Mouse (Mus musculus): ENCODE data around the gene Chrna5.
"Not testable (repeated sequence)": the region's sequence is repeated elsewhere in the genome, so short reads cannot be mapped to it uniquely, and the experiment has no call there.

The Chrna5 gene

DNA sequence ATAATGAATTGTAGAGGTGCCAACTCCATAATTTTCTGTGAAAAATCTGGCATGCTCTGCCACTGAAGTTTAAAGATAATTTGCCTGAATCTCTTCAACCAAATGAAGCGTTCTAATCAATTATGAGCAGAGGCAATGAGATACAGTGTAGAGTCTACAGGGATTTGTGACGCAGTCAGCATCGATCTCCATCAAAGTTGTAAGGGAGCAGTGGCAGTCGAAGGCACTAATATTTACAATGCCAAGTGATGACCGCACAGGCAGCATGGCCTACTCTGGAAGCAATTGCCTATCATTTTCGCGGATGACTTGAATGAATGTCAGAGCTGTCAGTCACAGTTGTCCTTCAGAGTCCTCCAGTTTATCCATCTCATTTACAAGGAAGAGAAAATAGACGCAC is at the start of gene Chrna5:
Gene Chrna5, plus strand, starts transcription at position 207 of the 400 bp plus-strand sequence.
- peak in 1 of 2 experiments; percentile 11 for DNase-seq (ENCODE audit: low spot score in 2 of 2)

GRCm38 (mm10) chr9:54931765-54932164 is 48.9 kb upstream of the Chrna5 start:
- no peak for DNase-seq (ENCODE audit: low spot score in 2 of 2)

DNA sequence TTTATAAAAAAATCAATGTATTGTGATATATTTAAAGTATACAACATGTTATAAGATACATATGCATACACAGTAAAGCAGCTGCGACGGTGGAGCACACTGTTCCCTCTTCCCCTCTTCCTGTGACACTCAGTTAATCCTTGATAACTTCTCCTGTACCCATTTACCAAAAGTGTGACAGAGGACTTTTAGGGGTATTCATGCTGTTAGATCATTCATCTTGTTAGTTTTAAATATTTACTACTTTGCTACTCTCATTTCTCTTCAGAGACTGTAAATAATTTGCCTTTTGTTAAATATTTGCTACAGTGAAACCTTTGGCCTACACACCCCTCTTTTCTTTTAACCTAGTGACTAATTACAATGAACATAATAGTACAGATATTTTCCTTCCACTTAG is 48.3 kb upstream of the Chrna5 start:
- DNase-seq (ENCODE audit: low spot score in 2 of 2), result no peak

GRCm38 (mm10) chr9:54942071-54942470 is 38.6 kb upstream of the Chrna5 start:
- DNase-seq (ENCODE audit: low spot score in 2 of 2), result no peak

DNA sequence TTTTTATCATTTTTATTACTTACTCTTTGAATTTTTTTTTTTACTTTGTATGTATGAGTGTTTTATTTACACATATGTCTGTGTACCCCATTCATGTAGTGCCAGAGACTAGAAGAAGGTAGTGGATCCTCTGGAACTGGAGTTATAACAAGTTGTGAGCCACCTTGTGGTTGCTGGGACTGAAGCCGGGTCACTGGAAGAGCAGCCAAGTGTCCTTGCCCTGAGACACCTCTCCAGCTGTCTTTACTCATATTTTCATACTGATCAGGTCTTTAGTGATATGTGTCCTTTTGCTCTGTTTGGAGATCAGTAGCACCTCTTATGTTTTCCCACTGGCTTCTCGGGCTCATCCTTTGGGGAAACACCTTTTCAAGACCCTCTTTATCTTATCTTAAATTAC is 36.2 kb upstream of the Chrna5 start:
- no peak for DNase-seq (ENCODE audit: low spot score in 2 of 2)

DNA sequence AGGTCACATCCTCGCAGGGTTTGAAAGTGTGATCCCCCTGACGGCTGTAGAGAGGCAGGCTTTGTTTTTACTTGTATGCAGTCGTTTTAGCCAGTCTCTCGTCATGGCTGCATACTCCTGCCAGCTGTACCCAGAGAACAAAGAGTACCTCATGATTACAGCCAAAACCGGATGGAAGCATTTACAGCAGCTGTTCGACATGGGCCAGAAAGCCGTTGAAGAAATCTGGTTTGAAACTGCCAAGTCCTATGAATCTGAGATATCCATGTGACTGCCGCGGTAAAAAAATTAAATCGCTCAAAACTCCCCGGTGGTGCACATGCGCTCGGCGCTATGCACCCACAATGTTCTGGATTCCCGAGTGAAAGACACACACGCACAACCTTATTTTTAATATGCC is 34.4 kb upstream of the Chrna5 start:
- DNase-seq (ENCODE audit: low spot score in 2 of 2), result no peak

- DNase-seq (ENCODE audit: low spot score in 2 of 2), result no peak
Measured at GRCm38 (mm10) chr9:54949465-54949864, 31.2 kb upstream of the Chrna5 start.

GRCm38 (mm10) chr9:54950162-54950561 is 30.5 kb upstream of the Chrna5 start:
- not testable (repeated sequence) for DNase-seq (ENCODE audit: low spot score in 2 of 2)

DNA sequence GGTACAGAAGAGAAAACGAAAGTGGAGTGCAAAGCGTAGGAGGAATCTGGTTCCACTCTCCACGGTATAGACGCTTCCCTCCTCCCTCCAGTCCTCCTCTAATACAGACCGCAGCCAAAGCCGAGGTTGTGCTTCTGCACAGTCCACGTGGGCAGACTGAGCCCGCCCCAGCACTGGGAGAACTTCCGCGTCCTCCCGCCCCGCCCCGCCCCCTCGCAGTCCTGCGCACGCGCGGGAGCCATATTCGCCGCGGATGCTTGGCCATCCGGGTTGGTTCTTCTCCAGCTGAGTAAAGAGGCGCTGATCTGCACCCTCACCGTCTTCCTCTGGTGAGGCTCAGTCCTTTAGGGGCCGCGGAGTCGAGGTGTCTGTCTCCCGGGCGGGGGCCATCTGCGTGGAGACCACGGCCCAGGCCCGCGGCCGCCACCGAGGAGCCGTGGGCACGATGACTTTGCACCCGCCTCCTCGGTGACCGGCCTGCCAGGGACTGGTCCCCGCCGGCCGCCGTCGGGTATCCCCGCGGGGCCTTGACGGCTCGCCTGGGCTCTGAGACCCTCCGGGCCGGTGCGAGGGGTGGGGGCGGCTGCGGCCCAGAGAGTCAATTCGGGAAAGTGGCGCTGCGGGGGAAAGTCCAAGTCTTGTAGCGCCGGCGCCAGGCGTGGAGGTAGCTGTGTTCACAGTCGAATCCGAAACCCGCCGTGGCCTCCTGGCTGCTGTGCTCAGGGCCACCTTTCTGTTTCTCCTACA is 29.9 kb upstream of the Chrna5 start, which contains the start of the genes Psma4 and AY074887:
Gene Psma4, plus strand, starts transcription at position 216 of the 747 bp plus-strand sequence.
Gene AY074887, minus strand, starts transcription at position 424 of the 747 bp plus-strand sequence.
- DNase-seq (ENCODE audit: low spot score in 2 of 2), result peak; percentile 83 to 87

- no peak for DNase-seq (ENCODE audit: low spot score in 2 of 2)
Measured at GRCm38 (mm10) chr9:54961059-54961458, 19.6 kb upstream of the Chrna5 start.

GRCm38 (mm10) chr9:54963669-54964068 is 17.0 kb upstream of the Chrna5 start:
- no peak for DNase-seq (ENCODE audit: low spot score in 2 of 2)

GRCm38 (mm10) chr9:54969972-54970637 is 10.6 kb upstream of the Chrna5 start:
- DNase-seq (ENCODE audit: low spot score in 2 of 2), result no peak

- no peak for DNase-seq (ENCODE audit: low spot score in 2 of 2)
Measured at GRCm38 (mm10) chr9:54981291-54982191, 861 bp downstream of the Chrna5 start.

- no peak for DNase-seq (ENCODE audit: low spot score in 2 of 2)
Measured at GRCm38 (mm10) chr9:54982401-54982800, 1.7 kb downstream of the Chrna5 start.

DNA sequence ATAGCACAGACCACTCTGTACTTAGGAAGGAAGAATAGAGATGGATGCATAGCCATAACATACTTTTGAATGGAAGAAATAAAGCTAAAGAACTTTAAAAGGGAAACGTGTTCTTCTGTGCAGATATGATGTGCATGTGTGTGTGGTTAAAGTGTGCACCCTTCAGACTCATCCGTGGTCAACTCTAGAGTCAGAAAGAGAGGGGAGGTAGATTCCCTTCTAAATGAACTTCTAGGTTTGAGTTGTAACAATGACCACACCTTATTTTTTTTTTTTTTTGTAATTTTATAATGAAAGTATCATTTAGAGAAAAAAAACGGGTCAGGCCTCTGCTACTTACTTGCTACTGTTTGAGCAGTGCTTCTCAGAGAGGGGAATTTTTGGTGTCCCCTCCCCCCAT is 9.7 kb downstream of the Chrna5 start:
- no peak for DNase-seq (ENCODE audit: low spot score in 2 of 2)

- no peak for DNase-seq (ENCODE audit: low spot score in 2 of 2)
Measured at GRCm38 (mm10) chr9:54994381-54994780, 13.7 kb downstream of the Chrna5 start.

- no peak for DNase-seq (ENCODE audit: low spot score in 2 of 2)
Measured at GRCm38 (mm10) chr9:54995645-54996044, 15.0 kb downstream of the Chrna5 start.

DNA sequence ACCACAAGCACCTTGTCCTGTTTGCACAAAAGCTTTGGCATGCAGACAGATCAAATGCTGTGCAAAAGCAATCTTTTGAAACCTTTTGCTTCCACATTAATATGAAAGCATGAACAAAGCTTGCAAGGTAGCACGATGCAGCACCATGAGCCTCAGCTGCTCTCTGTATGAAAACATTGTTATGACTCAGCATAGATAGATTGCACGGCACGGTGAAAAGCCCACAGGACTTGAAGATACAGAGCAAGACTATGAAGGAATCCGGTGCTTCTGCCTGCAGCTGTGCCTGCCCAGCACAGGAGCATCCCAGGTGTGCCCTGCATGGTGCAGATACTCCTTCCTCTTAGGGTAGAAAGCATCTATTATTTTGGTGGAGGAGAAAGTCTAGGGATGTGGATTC is 22.9 kb downstream of the Chrna5 start:
- no peak for DNase-seq (ENCODE audit: low spot score in 2 of 2)

DNA sequence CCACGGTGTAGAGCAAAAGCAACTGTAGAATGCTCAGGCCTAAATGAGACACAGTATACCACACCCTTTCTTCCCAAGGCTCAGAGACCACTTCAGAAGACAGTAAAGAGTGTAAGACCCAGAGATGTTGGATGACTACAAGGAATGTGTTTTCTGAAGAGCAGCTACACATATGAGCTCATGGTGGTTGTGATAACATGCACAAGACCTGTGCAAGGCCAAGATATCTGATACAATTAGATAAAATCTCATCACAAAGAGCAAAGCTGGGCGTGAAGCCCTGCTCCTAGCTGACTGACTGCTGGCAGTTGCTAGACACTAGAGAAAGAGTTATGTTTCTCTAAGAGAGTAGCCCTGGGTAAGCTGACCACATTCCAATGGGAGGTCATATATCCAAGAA is 29.0 kb downstream of the Chrna5 start:
- no peak for DNase-seq (ENCODE audit: low spot score in 2 of 2)

DNA sequence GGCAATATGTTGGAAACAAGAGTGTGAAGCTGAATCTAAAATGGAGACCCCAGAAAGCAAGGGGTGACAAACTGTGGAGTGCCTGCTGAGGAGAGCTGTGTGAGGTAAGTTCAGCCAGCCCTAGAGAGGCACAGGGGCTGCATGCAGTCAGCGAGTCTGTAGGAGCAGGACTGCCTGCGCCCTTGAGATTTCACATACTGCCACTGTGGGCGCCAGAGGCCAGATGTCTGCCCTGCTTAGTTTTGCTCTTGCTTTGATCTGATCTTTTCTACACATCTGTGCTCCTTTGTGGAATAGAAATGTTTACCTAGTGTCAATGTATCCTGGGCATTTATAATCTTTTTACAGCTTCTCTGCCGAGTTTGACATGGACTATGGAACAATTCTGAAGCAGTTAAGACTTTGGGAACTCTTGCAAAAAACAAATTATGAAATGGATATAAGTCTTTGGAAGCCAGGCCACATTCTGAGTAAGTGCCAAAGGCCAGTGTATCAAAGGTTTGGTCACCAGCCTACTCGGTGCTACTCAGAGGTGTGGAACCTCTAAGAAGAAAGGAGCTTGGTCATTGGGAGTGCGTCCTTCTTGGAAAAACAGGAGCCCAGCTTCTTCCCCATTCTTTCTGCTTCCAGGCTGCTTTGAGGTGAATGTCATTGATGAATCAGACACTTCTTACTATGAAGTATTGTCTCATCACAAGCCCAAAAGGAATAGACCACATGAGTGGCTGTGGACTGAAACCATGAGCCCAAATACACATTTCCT is 30.1 kb downstream of the Chrna5 start:
- DNase-seq (ENCODE audit: low spot score in 2 of 2), result no peak

GRCm38 (mm10) chr9:55016926-55017325 is 36.2 kb downstream of the Chrna5 start:
- no peak for DNase-seq (ENCODE audit: low spot score in 2 of 2)
